Mouse (Mus musculus) layer of hippocampus, adult 9-11 months (tissue): Measurements from ENCODE around the gene Pnn.

Experiments
- DNase-seq: peaks from one replicate; pipeline ENCODE4 v3.0.0; 2022

The Pnn gene

DNA sequence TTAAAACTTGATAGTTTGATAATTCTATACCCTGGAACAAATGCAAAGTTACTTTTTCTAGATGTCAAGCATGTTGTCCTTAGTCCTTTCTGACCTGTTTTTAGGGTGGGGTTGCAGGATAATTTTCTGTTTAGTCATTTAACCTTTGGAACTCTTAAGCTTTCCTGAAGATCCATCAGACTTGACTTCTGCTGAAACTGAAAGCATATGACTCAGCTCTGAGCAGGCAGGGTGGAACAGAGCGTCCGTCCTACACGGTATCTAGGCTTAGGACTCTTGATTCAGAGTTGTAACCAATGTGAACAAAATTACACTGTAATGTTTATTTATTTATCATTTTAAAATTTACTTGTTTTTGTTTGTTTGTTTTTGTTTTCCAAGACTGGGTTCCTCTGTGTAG is 11.2 kb downstream of the Pnn start:
- no peak for DNase-seq

DNA sequence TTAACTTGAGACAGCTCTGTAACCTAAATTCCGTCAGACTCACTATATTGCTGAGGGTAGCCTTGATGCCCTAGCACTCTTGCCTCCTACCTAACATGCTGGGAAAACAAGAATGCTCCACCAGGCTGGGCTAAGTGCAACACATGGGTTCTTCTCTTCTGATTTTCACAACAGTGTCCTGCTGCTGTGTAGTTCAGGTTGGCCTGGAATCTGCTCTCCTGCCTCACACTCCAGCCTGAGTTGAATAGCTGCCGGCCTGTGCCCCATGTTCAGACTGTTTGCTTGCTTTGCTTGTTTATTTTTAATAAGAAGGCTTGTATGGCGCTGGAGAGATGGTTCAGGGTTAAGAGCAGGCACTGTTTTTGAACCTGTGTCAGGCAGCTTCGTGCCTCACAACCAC is 13.8 kb downstream of the Pnn start:
- DNase-seq, result no peak

DNA sequence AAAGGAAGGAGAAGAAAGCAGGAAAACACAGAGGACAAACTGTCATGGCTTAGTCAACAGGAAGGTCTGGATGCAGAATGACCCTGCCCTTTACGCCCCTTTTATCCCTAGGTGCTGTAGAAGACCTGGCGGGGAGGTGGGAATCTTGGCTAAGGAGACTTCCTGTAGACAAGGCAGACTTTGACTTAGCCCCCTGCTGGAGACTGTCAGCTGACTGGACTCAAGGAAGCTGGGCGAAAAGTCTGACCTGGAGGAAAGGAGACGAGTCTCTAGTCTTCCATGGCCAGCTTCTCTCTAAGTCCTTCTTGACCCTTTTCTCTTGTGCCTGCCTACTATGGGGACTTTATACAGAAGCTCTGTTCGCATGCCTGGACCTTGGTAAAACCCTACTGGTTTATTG is 17.8 kb downstream of the Pnn start:
- DNase-seq, result no peak

DNA sequence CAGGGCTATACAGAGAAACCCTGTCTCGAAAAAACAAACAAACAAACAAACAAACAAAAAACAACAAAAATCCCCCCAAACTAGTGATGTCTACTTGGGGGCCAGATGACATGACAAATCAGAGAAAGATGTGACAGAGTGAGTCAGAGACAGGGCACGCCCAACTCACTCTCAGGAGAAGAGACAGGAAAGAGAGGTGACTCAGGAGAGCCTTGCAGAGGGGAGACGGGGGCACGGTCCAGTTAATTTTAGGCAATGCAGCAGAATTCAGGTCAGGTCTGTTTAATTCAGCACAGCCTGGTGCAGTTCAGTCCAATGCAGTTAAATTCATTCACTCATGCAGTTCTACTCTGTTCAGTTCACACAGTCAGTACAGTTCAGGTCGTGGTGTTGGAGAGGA is 19.5 kb downstream of the Pnn start:
- no peak for DNase-seq

DNA sequence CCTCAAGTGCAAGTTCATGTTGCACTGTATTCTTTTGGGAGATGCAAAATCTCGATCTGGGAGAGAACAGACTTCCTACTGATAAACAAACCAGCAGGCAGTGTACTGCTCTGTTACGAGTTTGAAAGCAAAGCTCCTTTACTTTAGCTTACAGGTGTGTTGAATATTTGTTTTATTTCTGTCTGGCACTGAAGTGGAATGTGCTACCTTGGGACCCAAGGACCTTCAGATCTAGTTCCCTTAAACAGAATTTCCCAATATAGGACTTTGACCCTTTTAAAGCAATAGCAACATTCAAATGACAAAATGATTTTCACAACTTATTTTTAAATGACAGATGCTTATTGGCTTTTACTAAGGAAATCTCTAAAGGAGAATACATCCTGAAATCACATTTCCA is 26.9 kb downstream of the Pnn start:
- no peak for DNase-seq

DNA sequence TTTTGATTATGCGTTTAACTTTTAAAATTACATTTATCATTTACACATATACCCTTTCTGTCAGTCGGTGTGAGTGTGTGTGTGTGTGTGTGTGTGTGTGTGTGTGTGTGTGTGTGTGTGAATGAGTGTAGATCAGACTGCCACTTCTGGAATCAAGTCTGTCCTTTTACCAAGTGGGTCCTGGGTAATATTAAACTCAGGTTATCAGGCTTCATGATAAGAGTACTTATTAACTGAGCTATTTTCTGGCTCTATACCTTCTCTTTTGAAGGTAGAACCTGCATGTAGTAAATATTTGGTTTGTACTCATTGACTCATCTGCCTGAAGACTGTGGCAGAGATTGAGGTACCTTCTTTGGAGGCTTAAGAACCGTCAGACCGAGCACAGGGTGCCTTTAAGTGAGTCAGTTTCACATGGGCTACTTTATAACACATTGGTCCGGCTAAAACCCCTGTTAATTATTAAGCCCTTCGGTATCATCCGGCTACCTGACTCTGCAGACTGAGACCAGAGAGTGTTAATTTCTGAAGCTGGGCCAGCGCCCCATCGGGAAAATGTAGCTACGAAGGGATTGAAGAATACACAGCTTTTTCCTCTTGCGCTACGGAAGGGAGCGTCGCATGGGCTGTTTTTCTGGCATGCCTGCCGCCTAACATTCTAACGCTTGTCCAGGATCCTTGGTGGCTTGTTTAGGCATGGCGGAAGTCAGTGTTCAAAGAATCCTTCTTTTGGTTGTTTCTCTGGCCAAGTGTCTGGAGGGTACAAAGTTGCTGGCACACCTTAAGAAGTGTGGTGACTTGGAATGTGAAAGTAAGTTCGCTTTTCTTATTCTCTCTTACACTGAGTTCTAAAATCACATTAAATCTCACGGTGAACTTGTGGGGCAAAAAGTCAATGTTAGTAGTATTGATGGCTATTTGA is 28.7 kb downstream of the Pnn start, which contains the start of gene Mia2:
Gene Mia2, plus strand, starts transcription at position 696 of the 922 bp plus-strand sequence.
- no peak for DNase-seq

DNA sequence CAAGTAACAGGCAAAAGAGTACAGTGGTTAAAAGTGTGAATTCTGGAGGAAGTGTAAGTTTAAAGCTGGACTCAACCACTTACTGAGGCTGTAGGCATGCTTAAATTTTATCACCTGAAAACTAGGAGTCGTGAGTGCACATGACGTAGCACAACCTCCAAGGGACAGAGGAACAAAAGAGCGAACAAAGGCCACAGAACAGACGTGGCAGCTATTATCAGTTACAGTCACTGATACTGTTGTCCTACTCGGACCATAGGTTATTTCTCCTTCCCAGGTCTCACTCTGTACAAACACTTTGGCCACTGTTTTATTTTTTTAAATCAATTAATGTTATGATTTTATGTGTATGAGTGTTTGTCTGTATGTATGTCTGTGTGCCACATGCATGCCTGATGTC is 38.1 kb downstream of the Pnn start:
- DNase-seq, result no peak

DNA sequence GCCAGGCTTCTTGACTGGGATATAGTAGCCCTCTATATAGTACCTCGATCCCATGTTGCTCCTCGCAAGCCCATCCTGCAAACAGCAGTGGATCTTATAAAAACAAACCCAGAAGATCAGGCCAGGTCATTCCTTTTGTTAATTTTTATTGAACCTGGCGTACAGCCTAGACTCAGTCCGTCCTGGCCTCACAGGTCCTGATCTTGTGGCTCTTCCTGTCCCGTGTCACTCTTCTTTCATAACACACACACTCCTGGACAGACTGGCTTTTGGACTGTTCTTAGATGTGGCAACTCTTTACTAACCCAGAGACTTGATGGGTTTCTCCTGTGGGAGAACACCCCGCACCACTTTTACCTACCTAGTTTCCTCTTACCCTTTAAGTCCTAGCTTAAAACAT is 39.2 kb downstream of the Pnn start:
- DNase-seq, result no peak

DNA sequence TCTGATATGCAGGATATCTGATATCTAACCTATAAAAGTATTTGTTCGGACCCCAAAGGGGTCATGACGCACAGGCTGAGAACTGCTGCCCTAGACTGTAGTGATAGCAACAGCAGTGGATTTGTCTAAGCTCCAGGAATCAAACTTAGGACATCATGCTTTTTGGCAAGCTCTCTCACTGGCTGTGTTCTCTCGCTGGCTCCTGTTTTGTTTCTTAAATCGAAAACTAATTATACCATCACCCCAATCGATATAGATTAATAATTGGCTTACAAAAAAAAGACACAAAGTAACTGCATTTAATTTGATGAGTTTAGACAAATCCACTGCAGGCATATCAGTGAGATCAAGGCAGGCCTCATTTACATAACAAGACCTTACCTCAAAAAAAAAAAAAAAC is 39.8 kb downstream of the Pnn start:
- DNase-seq, result no peak

DNA sequence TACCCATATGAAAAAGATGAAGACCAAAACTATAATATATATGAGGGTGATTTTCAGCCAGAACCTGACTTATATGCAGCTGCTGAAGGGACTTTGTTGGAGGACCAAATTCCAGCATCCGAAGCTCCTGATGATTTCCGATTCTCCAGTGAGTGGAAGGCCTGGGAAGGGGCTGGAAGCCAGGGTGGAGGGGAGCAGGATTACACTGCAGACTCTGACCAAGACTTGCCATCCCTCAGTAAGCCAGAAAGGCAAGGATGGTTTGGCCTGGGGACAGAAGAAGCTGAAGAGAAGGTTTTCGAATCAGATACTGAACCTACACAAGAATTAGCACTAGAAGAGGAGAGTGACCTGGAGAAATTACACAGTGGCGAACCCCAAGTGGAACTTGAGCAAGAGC is 41.2 kb downstream of the Pnn start:
- DNase-seq, result no peak

DNA sequence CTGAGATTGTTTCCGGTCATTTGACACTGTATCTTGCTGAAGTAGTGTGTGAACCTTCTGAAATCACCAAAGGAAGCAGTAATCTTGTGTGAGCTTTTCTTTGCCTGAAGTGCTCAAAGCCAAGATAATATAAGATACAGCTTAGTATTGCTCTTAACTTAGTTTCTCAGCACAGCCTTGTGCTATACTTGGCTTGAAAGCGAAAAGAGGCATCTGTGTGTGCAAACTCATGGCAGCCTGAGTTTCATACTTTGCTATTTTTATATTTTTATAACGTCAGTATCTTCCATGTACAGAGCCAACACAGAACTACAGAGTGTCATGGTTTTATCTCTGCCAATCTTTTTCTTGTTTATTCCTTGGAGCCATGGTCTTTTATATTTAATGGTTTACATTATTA is 50.5 kb downstream of the Pnn start:
- peak; percentile 31 for DNase-seq
